Comparison of ENCODE assay signal across 32 mouse cellular contexts in the genomic region with DNA sequence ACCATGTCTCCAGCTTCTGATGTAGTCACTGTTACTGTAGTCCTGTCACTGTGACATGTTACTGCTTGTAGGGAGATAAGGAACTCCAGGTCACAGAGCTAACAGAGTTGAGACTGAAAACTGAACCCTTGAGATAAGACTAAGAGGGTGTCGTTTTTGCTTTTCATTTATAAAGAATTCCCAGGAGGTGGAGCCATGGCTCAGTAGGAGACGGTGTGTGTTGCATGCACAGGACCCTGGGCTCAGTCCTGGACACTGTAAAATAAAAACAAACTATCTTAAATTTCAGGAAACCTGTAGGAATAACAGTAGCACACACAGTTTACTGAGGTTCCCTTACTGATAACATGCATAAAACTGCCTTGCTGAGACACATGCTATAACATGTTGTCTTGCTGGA. TPM values are rescaled to one million over a fixed set of nuclear protein-coding genes. Genes with fewer than 3 reads are reported as not detected.
DNase-seq lines count a peak whose midpoint lies in the region; ATAC-seq and TF ChIP-seq lines count a peak whose summit lies in the region.
"Had no signal": no experiment of that assay in that cellular context is flagged by ENCODE, and none has a peak within 500 bp of the region (broad histone marks: within the 10 kb centered on the region; RNA-seq: fewer than 3 reads in every experiment).

No protein-coding gene starts in this region.

- no peak overlapping the region for H3K27ac ChIP-seq in liver, embryonic 11.5 days (ENCODE audit: low read depth, low read length)
- no peak overlapping the region for H3K27ac ChIP-seq in midbrain, embryonic 14.5 days (replicated peaks; ENCODE audit: low read depth, low read length)
- H3K27ac ChIP-seq in midbrain, embryonic 10.5 days (replicated peaks), result no peak overlapping the region
- no peak overlapping the region for H3K27ac ChIP-seq in stomach, postnatal 0 days (replicated peaks)
- H3K27ac ChIP-seq: embryonic facial prominence, embryonic 12.5 days; hindbrain, embryonic 15.5 days; limb, embryonic 15.5 days had no signal

- no peaks in the 10 kb centered on the region for H3K4me1 ChIP-seq in liver, embryonic 11.5 days (replicated peaks; ENCODE audit: control insufficient read depth, insufficient read depth, low read length)
- no peaks in the 10 kb centered on the region; the same call in 1 of the 2 replicates for H3K4me1 ChIP-seq in midbrain, embryonic 14.5 days (ENCODE audit: control insufficient read depth, insufficient read depth, low read length)
- H3K4me1 ChIP-seq in midbrain, embryonic 10.5 days, result peaks cover 25% of the 10 kb centered on the region
- no peaks in the 10 kb centered on the region for H3K4me1 ChIP-seq in stomach, postnatal 0 days (replicated peaks; ENCODE audit: control insufficient read depth, insufficient read depth)
- H3K4me1 ChIP-seq: hindbrain, embryonic 15.5 days; limb, embryonic 15.5 days had no signal

- peak; percentile 50 for TF ChIP-seq CTCF in stomach, postnatal 0 days (IDR thresholded peaks at IDR 0.05; ENCODE audit: low read depth)

- 19% methylated on average over 2 of the region's 2 CpGs for WGBS in liver, embryonic 11.5 days
- WGBS in midbrain, embryonic 14.5 days, result 50% methylated on average over 2 of the region's 2 CpGs
- WGBS in midbrain, embryonic 10.5 days, result 71% methylated on average over 2 of the region's 2 CpGs
- WGBS in stomach, postnatal 0 days, result 5% methylated on average over 2 of the region's 2 CpGs

- H3K4me2 ChIP-seq in liver, embryonic 11.5 days, result no peak overlapping the region
- H3K4me2 ChIP-seq in midbrain, embryonic 14.5 days (ENCODE audit: low read length), result no peak overlapping the region
- H3K4me2 ChIP-seq in stomach, postnatal 0 days (replicated peaks; ENCODE audit: low read depth), result no peak overlapping the region
- H3K4me2 ChIP-seq: embryonic facial prominence, embryonic 12.5 days; heart, embryonic 11.5 days; hindbrain, embryonic 15.5 days; limb, embryonic 15.5 days; midbrain, embryonic 11.5 days had no signal

- ATAC-seq in liver, embryonic 11.5 days (replicated peaks; ENCODE audit: low FRiP score), result 0 out of 2 replicates have a peak, but pooled peaks have one; percentile 12
- no peak for ATAC-seq in midbrain, embryonic 14.5 days (ENCODE audit: low FRiP score, low TSS enrichment)
- ATAC-seq in stomach, postnatal 0 days (ENCODE audit: low FRiP score, low TSS enrichment), result no peak

- peak; percentile 16 for DNase-seq in embryo, embryonic 11 days
- DNase-seq in embryo, embryonic 10 days (ENCODE audit: low spot score), result no peak
- no peak for DNase-seq in liver, embryonic 11.5 days (ENCODE audit: low spot score)
- DNase-seq in liver, result no peak
- peak; percentile 9 for DNase-seq in midbrain, embryonic 14.5 days
- DNase-seq in midbrain, embryonic 10.5 days (ENCODE audit: low spot score), result no peak
- DNase-seq in stomach, postnatal 0 days (ENCODE audit: low spot score), result no peak
- DNase-seq in heart, adult 18-20 months, result no peak
- DNase-seq: adrenal gland, postnatal 25 days; cerebellum, adult 11 months; cerebellum, postnatal 10 days; kidney, adult 18-20 months; kidney, postnatal 10 days; left cerebral cortex, postnatal 4 days; right cerebral cortex, postnatal 14 days; spleen, adult 18-20 months; thymus, postnatal 14 days had no signal

- H3K9ac ChIP-seq in liver, embryonic 11.5 days (ENCODE audit: low read depth, low read length), result no peak overlapping the region
- H3K9ac ChIP-seq in midbrain, embryonic 14.5 days (replicated peaks; ENCODE audit: low read length), result no peak overlapping the region
- H3K9ac ChIP-seq in stomach, postnatal 0 days (ENCODE audit: low read length), result no peak overlapping the region
- H3K9ac ChIP-seq: embryonic facial prominence, embryonic 12.5 days; hindbrain, embryonic 15.5 days; limb, embryonic 15.5 days had no signal

- no peak overlapping the region for H3K4me3 ChIP-seq in liver, embryonic 11.5 days (ENCODE audit: low read depth, low read length)
- H3K4me3 ChIP-seq in midbrain, embryonic 14.5 days (replicated peaks; ENCODE audit: low read depth, low read length), result no peak overlapping the region
- H3K4me3 ChIP-seq in midbrain, embryonic 10.5 days, result no peak overlapping the region
- H3K4me3 ChIP-seq in stomach, postnatal 0 days (ENCODE audit: low read depth, low read length), result no peak overlapping the region
- H3K4me3 ChIP-seq: embryonic facial prominence, embryonic 12.5 days; hindbrain, embryonic 15.5 days; limb, embryonic 15.5 days had no signal

- no peak for TF ChIP-seq EP300 in stomach, postnatal 0 days (optimal IDR thresholded peaks at IDR 0.05)

- H3K36me3 ChIP-seq in liver, embryonic 11.5 days (ENCODE audit: control insufficient read depth, insufficient read depth, low read length), result no peaks in the 10 kb centered on the region
- H3K36me3 ChIP-seq in midbrain, embryonic 14.5 days (ENCODE audit: control insufficient read depth, insufficient read depth, low read length), result no peaks in the 10 kb centered on the region
- no peaks in the 10 kb centered on the region for H3K36me3 ChIP-seq in midbrain, embryonic 10.5 days
- H3K36me3 ChIP-seq in stomach, postnatal 0 days (ENCODE audit: control insufficient read depth, insufficient read depth, low read length), result no peaks in the 10 kb centered on the region
- H3K36me3 ChIP-seq: embryonic facial prominence, embryonic 12.5 days; hindbrain, embryonic 15.5 days; limb, embryonic 15.5 days had no signal

- no peaks in the 10 kb centered on the region for H3K9me3 ChIP-seq in liver, embryonic 11.5 days (ENCODE audit: control insufficient read depth, low read length)
- no peaks in the 10 kb centered on the region for H3K9me3 ChIP-seq in midbrain, embryonic 14.5 days (ENCODE audit: control insufficient read depth, low read length)
- H3K9me3 ChIP-seq in midbrain, embryonic 10.5 days (replicated peaks), result no peaks in the 10 kb centered on the region
- H3K9me3 ChIP-seq in stomach, postnatal 0 days (ENCODE audit: control insufficient read depth, low read length), result no peaks in the 10 kb centered on the region
- H3K9me3 ChIP-seq: embryonic facial prominence, embryonic 12.5 days; hindbrain, embryonic 15.5 days; limb, embryonic 15.5 days had no signal

- H3K27me3 ChIP-seq in liver, embryonic 11.5 days (replicated peaks; ENCODE audit: control insufficient read depth, insufficient read depth, low read length), result no peaks in the 10 kb centered on the region
- H3K27me3 ChIP-seq in midbrain, embryonic 14.5 days (ENCODE audit: control insufficient read depth, insufficient read depth, low read length), result no peaks in the 10 kb centered on the region
- H3K27me3 ChIP-seq in midbrain, embryonic 10.5 days (ENCODE audit: low read depth, poor library complexity, severe bottlenecking), result no peaks in the 10 kb centered on the region
- no peaks in the 10 kb centered on the region for H3K27me3 ChIP-seq in stomach, postnatal 0 days (ENCODE audit: control insufficient read depth, insufficient read depth, low read length)
- H3K27me3 ChIP-seq: embryonic facial prominence, embryonic 12.5 days; limb, embryonic 15.5 days had no signal

RNA-seq across cellular contexts. Expression of gene Gm17364, which starts 24.8 kb away (rescaled TPM):
- not detected in 2 replicates for polyA plus RNA-seq in liver, embryonic 11.5 days (2014; fragmentation: Nextera tagmentation; extraction: Ambion mirVana)
- polyA plus RNA-seq in midbrain, embryonic 14.5 days (2014; fragmentation: Nextera tagmentation; extraction: Ambion mirVana), result not detected in 2 replicates
- not detected in 2 replicates for polyA plus RNA-seq in midbrain, embryonic 10.5 days (2016; fragmentation: Nextera tagmentation; extraction: Ambion mirVana)
- not detected in 2 replicates for polyA plus RNA-seq in stomach, postnatal 0 days (2015; fragmentation: Nextera tagmentation; extraction: Ambion mirVana)
- not detected for total RNA-seq in heart, adult 18-20 months (2021)
- total RNA-seq: adrenal gland, postnatal 25 days; gastrocnemius, adult 18-20 months; gastrocnemius, postnatal 4 days; hematopoietic stem cell, adult 5-6 weeks; layer of hippocampus, adult 18-20 months; layer of hippocampus, postnatal 14 days; left cerebral cortex, adult 8-10 months; left cerebral cortex, postnatal 4 days had no signal
- polyA plus RNA-seq: cortical plate, adult 2 months; embryonic facial prominence, embryonic 12.5 days; forebrain, embryonic 11.5 days; heart, embryonic 11.5 days; heart, postnatal 0 days; hindbrain, embryonic 15.5 days; limb, embryonic 15.5 days; midbrain, embryonic 11.5 days; neural tube, embryonic 11.5 days had no signal

RNA-seq across cellular contexts. Expression of gene Smim13, which starts 48.9 kb away (rescaled TPM):
- polyA plus RNA-seq in liver, embryonic 11.5 days (2014; fragmentation: Nextera tagmentation; extraction: Ambion mirVana), result 12.6 and 16.9 TPM in 2 replicates
- polyA plus RNA-seq in midbrain, embryonic 14.5 days (2014; fragmentation: Nextera tagmentation; extraction: Ambion mirVana), result 22.7 and 23.2 TPM in 2 replicates
- polyA plus RNA-seq in midbrain, embryonic 10.5 days (2016; fragmentation: Nextera tagmentation; extraction: Ambion mirVana), result 9.9 and 10.9 TPM in 2 replicates
- polyA plus RNA-seq in stomach, postnatal 0 days (2015; fragmentation: Nextera tagmentation; extraction: Ambion mirVana), result 9.0 and 9.4 TPM in 2 replicates
- total RNA-seq in heart, adult 18-20 months (2021), result 10 to 100 TPM; 24.7 to 27.5 TPM

Comparison
In these comparisons a context has a peak if more than half of its experiments do, and no peak if none do; other contexts are left out.
1. DNase-seq: peak in embryo, embryonic 11 days (single experiment) and midbrain, embryonic 14.5 days (single experiment); none in embryo, embryonic 10 days (single experiment), liver, embryonic 11.5 days (single experiment), liver (single experiment), midbrain, embryonic 10.5 days (single experiment), stomach, postnatal 0 days (single experiment) and heart, adult 18-20 months (0 of 2).